Mouse (Mus musculus): ENCODE data around the gene Gins2. TPM values are rescaled to one million over a fixed set of nuclear protein-coding genes. Genes with fewer than 3 reads are reported as not detected.

Gins2 gene
- polyA plus RNA-seq, 1 experiment from 2014 or later = 60.0 TPM

DNA sequence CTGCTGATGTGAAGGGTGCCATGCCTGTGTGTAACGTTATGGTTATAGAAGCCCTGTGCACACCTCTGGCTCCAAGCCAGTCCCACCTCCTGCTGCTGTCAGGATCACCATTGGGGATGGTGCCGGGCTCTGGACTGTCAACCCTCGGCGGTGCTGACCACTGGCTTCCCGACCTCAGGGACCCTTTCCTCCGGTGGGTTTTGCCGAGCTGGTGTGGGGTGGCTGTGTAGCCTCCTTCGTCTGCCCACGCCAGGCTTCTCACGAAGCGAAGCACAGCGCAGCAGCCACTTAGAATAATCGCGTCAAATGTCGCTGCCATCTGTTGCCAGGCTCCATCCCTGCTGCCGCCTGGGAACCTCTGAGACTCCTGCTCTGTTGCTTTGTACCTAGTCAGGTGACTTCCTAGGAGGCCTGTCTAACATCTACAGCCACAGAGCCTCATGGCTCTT lies 40.8 kb downstream of the Gins2 start:
- DNase-seq (ENCODE audit: low spot score) = no peak

DNA sequence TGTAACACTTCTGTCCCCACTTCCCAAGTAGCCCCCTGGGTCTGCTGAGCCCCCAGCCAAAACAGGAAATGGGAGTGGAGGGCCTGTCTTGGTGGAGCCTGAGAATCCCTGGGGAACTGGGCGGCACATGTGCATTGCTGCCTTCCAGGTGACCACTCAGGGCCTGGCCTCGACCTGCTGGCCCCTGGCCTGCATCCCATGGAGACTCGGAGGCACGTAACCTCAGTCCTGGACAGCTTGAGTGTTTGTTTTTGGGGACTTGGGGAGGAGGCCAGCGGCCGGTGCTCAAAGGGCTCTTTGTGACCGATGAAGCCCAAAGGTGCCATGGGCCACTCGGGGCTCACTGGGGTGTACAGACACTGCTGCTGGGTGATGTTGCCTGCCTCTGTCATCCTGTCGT lies 41.5 kb downstream of the Gins2 start:
- no peak for DNase-seq (ENCODE audit: low spot score)

DNA sequence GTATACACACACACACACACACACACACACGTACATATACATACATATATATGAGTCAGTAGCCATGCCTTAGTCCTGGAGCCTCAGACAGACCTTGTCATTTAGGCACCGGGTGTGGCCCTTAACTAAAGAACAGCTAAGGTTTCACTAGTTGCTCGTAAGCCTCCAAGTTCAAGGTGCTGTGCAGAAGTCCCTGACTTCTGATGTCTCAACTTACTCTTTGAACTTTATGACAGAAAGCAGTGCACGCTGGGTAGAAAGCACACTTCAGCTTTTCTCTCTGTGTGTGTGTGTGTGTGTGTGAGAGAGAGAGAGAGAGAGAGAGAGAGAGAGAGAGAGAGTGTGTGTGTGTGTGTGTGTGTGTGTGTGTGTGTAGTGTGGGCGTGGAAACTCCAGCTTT lies 44.9 kb downstream of the Gins2 start:
- DNase-seq (ENCODE audit: low spot score) = peak; percentile 85

DNA sequence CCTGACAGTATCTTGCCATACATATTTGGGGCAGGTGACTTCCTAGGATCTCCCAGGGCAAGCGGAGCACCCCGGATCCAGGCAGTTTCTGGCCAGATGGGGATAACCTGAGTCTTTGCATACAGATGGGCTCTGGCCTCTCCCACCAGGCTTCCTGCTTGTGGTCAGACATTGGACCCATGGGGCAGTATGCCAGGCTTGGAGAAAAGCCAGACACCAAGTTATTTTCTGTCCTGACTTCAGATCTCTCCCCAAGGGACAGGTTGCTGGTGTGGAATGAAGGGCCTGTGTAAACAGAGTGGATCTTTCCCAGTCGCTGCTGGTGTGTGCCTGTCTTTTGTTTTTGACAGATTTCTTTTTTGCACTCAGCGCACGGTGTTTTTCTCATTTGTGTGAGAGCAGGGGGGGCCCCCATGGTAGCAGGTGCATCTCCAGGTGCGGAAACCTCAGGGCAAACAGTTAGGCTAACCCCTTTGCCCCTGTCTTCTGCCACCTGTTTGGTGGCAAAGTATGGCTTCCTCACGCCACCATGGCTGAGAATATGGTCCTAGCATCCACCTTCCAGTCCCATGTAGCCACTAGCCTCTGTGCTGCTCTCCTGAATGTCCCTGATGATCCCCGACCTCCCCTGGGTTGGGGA lies 45.6 kb downstream of the Gins2 start:
- peak; percentile 92 for DNase-seq (ENCODE audit: low spot score)

DNA sequence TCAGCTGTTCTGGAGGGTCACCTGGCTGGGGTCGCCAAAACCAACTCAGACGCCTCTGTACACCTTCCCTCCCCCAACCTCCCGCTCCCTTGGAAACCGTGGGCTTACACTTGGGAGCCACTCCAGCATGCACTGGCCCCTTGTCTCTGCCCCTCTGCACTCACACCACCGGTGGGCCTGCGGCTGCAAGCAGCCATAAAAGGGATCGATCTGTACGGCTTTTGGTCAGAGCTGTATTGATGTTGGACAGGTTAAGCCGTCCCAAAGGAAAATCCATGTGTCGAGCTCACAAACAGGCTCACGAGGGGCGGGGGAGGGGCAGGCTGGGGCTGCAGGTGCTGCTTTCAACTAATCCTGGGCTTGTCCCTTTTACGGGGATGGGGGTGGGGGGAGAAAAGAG lies 46.1 kb downstream of the Gins2 start:
- peak; percentile 50 for DNase-seq (ENCODE audit: low spot score)

DNA sequence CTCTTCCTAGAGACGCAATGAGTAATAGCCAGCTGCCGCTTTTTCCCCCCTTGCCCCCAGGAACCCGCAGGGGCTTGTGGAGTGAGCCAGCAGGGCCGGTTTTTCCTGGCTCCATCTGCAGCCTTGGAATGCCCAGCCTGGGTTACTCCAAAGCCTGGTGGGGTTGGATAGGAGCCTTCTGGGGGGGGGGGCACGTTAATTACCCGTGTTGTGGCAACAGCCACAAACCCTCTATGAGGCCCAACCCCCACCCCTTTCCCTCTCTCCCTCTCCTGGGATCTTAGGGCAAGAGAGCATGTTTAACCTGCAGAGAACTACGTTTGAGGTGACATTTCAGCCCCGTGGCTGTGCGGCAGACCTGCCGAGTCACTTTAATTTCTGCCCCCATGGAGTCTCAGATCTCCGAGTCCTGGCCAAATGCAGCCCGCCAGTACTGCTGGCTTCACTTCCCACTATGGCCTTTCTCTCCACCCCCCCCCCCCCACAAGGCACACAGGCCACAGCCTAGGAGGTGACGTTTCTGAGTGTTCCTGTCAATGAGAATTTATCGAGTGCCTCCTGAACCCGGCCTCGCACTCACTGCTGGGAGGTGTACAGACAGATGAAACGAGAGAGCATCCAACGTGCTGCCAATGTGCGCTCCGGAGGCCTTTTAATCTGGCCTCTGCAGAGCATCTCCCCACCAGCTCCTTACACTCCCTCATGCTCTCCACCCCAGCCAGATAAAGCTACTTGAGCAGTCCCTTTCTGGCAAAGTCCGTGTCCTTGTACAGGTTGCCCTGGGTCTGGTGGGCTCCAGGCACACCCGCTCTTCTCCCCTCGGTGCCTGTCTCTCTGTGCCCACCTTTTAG lies 49.1 kb downstream of the Gins2 start:
- peak; percentile 49 for DNase-seq (ENCODE audit: low spot score)

DNA sequence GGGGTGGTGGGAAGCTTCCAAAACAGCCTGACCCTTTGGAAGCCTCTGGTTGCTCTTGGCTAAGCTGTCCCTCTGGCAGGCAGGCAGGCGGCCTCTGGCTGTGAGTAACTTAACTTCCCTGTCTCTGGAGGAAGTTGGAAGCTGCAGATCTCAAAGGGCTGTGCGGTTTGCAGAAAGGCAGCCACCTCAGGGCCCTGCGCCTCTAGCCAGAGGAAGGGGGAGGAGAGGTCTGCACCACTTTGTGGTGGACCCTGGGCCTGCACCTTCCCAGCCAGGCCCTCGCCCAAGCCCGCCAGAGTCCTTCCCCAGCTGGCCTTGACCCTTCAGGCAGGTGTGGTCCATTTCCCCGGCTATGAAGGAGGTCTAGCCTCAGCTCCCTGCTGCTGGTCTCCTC lies 49.7 kb downstream of the Gins2 start:
- DNase-seq (ENCODE audit: low spot score) = peak; percentile 64

DNA sequence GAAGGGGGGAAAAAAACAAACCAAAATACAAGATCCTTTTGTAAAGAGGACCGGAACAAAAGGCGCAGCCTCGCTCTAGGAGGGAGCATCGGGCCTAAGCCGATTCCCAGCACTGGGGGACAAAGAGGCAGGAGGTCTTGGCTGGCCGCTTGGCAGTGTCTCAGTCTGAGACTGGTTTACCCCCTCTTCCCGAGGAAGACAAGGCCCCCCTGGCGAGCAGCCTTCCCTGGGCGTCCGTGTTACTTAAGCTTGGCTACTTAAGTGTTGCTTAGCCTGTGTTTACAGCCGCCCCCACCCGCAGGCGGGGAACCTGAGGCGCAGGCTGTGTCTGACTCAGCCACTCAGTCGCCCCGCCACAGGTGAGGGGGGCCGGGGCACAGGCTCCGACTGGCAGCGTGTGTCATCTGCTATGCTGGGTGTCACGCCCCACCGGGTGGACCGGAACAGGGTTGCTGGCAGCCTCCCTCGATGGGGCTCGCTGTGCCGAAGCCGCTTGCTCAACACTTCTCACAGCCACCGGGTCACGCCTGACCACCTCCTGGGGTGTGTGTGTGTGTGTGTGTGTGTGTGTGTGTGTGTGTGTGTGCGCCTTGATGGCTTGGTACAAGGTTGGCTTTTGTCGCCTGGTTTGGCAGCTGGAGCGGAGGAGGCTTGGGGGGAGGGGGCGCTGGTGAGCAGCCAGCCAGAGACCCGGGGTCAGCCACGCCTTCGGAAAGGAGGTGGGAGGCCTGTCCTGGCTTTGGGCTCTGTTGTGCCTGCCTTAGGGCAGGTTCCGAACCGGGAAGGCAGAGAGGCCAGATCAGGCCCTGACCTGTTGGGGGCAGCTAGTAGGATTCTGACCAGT lies 50.5 kb downstream of the Gins2 start:
- peak; percentile 93 for DNase-seq (ENCODE audit: low spot score)

DNA sequence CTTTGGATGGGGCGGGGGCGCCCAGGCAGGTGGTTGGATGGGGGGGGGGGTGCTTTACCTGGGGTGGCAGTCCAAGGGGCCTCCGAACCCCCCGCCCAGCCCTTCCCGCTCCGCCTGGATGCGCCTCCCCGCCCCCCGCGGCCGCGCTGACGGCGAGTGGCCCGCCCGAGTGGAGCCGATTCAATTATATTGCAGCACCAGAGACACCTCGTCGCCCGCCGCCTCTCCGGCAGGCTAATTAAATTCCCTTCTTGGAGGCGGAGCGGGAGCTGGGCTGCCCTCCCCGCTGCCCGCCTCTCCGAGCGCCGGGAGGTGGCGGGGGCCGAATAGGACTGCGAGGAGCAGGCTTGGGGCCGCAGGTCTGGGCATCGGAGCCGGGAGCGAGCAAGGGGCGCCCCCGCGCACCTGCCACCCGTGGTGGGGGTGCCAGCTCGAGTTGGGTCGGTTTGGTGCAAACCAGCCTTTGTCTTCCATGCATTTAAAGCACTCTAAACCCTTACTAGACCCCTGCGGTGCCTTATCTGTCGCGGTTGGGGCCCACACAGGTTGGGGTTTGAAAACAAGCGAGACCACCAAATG lies 51.2 kb downstream of the Gins2 start:
- DNase-seq (ENCODE audit: low spot score) = no peak

DNA sequence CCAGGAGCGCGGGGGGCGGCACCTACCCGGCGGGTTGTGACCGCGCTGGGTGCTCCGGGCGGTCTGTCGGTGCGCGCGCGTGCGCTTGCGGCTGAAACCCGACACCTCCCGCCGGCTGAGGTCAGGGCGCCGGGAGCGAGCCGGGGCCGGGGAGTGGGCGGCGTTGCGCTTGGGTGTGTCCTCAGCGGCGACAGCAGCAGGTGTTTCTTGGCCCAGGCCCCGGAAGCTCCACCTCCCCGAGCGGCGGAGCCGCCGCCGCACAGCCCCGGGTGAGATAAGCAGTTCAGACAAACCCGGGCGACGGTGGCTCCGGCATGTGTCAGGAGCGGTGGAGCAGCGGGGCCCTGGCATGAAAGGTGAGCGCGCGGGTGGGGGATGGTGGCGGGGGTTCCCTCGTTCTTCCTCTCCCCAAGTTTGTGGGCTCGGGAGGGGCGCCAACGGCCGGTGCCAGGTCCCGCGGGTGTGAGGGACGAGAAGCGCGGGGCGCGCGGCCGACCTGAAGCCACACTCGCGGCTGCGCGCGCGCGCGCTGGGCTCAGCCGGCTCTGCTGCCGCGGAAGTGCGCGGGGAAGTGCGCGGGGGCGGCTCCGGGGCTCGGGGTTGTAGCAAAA lies 51.8 kb downstream of the Gins2 start:
- DNase-seq (ENCODE audit: low spot score) = peak; percentile 92

DNA sequence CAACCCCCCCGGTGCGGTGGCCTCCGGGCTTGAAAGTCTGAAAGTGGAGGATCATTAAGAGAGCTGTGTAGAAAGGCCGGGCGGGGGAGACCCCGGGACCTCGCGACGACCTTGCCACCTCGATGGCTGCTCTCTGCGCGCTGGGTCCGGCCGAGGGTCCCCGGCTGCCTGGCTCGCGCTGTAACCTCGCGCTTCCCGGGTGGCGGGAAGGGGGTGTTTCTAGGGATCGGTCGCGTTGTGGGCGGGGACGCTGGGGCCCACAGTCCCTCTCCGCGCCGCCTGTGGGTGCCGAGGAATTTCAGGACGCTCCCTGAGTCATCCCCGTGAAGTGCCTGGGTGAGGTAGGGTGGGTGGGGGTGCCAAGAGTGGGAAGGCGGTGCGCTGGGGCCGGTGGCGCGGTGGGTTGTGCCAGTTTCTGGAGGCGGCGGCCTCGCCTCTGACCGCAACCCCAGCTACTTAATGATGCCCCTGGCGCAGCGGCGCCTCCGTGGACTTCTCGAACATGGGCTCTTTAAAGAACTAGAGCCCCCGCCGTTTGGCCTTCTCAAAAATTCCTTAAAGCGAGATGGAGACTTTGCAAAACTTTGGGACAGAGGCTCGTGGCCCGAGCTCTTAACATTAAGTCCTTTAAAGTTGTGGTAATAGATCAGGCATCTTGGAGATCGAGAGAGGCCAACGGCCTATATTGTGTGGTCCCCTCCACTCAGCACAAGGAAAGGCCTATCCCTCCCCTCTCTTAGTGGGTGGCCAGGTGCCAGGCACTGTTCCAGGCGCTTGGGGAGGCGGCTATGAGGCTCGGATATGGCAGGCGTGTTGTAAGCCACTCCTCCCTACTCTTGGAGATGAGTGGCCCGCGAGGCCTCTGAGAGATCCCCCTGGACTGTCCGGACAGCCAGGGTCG lies 52.5 kb downstream of the Gins2 start:
- DNase-seq (ENCODE audit: low spot score) = no peak

DNA sequence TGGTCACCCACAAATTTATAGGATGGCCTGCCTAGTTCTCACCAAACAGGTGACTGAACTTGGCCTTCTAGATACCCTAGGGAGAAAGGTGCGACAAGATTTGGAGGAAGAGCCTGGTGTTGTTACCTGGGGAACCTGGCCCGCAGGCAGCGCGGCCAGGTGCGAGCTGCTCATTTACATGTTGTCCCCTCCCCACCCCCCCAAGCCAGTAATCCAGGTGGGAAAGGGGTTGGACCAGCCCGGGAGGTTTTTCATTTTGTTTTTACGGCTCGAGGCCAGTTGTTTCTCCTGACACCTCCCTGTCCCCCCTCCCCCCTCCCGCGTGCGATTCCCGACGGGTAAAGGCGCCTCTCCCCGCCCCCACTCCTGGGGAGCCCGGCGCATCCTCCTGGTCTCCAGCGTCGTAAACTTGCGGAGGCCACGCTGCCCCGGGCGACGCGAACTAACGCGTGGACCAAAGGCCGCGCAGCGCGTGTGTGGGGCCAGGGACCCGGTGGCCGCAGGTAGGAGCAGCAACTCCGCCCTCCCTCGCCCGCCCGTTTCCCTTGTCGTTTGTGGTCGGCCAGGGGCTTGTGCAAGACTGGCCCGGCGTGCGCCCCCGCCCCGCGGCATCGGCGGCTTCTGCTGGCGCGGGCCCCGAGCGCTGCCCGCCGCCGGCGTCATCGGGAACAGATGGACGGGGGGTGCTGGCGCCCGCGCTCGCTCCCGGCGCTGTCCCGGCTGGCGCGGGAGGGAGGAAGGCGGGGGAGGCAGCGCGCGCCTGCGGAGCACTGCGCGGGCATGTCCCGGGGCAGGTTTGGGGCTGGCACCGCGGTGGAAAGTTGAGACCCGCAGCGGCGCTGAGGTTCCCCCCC lies 53.4 kb downstream of the Gins2 start:
- no peak for DNase-seq (ENCODE audit: low spot score)

DNA sequence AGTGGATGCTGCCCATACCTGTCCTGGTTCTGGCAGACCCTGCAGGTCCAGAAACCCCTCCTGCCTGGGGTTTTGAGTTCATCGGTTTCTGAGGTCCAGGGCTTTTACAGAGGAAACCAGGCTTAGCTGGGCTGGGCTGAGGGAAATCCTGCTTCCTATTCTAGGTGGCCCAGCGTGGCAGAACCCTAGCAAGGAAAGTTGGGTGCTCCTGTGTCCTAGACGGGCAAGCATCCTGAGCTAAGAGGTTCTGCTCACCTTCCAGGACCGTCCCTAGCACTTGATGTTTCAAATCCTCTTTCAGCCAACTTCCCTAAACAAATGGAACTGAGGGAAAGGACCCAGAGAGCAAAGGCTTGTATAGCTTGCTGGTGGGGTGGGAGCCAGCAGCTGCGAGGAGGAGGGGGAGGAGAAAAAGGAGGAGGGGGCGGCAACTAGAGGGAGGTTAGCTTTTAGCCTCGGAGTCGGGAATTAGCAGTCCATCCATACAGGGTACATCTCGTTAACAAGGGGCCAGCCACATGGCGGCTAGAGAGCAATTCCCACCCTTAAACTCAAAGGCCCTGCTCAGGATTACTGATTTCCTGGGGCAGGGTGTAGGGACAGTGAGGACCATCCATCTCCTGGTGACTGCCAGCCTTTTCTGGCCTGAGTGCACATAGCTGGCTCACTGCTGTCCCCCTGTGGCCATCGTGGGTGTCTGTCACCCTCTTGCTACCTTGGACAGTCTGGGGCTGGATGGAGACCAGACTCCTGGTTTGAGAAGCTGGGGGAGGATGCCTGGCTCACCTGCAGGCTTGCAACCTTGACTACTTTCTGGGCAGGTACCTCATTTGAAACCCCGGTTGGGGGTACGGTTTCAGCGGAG lies 54.4 kb downstream of the Gins2 start:
- peak; percentile 78 for DNase-seq (ENCODE audit: low spot score)

DNA sequence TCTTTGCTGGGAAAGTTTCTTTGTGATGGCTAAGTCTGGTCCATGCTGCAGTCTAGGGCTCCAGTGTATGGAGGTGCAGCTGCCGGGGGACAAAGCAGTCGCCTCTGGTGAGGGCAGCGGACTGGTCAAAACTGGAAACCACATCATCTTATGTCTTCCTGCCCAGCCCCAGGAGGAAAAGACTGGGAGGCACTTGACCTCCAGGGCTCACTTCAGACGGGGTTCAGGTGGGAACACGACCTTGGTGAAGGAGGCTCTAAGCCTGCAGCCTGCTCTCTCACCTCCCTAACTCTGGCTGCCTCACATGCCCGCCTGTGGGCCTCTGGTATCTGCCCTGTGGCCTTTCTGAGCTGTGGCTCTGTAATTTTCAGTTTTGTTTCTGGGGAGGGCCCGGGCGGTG lies 55.0 kb downstream of the Gins2 start:
- no peak for DNase-seq (ENCODE audit: low spot score)

DNA sequence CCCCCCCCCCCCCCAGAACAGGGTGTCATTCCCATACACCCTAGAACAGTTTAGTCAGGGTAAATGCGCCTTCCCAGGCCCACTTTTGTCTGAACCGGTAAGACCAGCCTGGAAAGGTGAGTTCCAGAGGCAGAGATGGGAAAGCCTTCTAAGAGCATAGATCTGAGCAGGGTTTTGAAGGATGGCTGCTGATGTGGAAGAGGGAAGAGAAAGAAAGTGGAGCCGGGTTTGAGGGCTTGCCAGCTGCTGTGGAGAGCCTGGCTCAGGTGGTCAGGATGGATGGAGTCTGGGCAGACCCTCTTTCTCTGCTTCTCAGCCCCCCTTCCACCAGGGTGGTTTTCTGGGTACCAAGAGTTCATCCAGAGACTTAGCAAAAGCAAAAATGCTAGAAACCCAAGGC lies 55.7 kb downstream of the Gins2 start:
- DNase-seq (ENCODE audit: low spot score) = no peak

DNA sequence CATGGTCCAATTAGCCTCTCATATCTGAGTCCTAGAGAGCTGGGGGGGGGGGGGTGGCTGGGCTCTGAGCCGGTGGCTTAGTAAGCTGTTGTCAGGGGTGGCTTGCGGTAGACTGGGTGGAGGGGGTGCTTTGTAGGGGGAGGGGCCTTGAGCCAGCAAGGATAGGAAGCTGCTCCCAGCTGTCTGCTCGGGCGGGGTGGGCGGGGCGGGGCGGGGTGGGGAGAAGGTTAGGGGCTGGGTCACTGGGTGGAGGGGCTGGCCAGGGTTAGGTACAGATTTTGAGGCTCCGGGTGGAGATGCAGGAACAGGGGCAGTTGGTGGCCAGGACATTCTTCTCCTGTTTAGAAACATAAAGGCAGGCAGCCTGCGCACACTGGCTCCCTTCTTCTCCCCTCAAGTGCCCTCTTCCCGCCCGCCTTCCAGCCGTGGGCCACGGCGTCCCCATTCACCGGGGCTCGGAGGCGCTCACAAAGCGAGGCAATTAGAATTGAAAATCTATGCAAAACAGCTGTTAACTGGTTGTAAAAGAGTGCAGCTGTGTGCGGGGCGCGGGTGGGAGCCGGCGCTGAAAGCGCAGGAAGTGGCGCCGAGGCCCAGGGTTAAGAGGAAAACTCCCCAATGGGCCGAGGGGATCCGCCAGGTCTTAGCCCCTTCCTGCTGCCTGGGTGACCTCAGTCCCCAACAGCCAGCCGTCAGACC lies 56.4 kb downstream of the Gins2 start:
- DNase-seq (ENCODE audit: low spot score) = peak; percentile 78

DNA sequence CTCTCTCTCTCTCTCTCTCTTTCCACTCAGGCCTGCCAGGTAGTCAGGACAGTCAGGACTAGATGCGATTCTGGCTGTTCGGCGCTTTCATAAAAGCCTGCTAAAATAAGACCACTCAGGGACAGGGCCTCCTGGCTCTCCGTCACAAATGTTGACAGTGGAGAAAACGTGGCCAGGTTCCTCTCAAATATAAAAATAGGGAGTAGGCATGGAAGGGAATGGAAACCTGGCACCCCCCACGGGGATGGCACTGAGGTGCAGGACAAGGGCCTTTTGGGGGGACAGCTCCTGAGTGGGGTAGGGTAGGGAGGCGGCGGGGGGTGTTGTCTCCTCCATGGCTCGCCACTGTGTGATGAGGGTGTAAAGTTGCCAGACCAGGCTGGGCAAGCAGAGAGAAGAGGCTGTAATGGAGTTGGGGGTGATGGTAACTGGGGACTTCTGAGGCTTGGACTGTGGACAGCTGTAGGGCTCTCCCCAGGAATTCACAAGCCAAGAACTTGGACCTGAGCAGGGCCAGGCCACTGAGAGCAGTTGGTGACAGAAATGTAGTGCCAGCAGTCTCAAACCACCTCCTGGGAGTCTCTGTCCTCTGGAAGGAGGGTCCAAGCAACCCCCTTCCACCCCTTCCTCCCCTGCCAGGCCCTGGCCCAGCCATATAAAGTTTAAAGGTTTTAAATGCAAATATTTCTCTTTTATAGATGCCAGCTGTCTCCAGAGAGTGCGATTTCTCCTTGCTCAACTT lies 57.2 kb downstream of the Gins2 start:
- no peak for DNase-seq (ENCODE audit: low spot score)

Measured in thymus, postnatal 0 days (tissue).